Mouse (Mus musculus) megakaryocyte-erythroid progenitor cell, adult 5-6 weeks (primary cell): Measurements from ENCODE around the gene 5730596B20Rik. TPM values are rescaled to one million over a fixed set of nuclear protein-coding genes. Genes with fewer than 3 reads are reported as not detected.

Experiments used
- total RNA-seq, 2 experiments: library from RNA; stranded (forward) in 1 of 2; stranded (reverse) in 1 of 2; fragments of 200-1000, 215-1000 nt in 1 of 2; fragments of >200 nt in 1 of 2; fragmentation: Nextera tagmentation in 1 of 2; gene quantifications; 2 replicates each; pipeline ENCODE4 v1.2.3; 2014 to 2017

Gene 5730596B20Rik
- total RNA-seq, 2 experiments from 2014 or later, result not detected

Other genes with a start within 250 kb of the 5730596B20Rik start
- 18.5 and 30.0 TPM in 2 replicates for gene Skap2, start 164.9 kb upstream of the 5730596B20Rik start, total RNA-seq (2014; fragmentation: Nextera tagmentation)
- 44.3 and 66.4 TPM in 2 replicates for gene Skap2, start 164.9 kb upstream of the 5730596B20Rik start, total RNA-seq (2017)
- not detected in 2 replicates for gene Hoxa1, start 19.2 kb upstream of the 5730596B20Rik start, total RNA-seq (2014; fragmentation: Nextera tagmentation)
- gene Hoxa1, start 19.2 kb upstream of the 5730596B20Rik start, total RNA-seq (2017), result 0.34 TPM in 1 of 2 replicates, not detected in the other
- gene Hoxa2, start 12.7 kb upstream of the 5730596B20Rik start, total RNA-seq (2014; fragmentation: Nextera tagmentation), result 1.4 TPM in 1 of 2 replicates, not detected in the other
- not detected in 2 replicates for gene Hoxa2, start 12.7 kb upstream of the 5730596B20Rik start, total RNA-seq (2017)
- 1.9 and 2.2 TPM in 2 replicates for gene Hoxa4, start 14.3 kb downstream of the 5730596B20Rik start, total RNA-seq (2014; fragmentation: Nextera tagmentation)
- gene Hoxa4, start 14.3 kb downstream of the 5730596B20Rik start, total RNA-seq (2017), result 0.46 and 0.66 TPM in 2 replicates
- gene Hoxa5, start 27.1 kb downstream of the 5730596B20Rik start, total RNA-seq (2014; fragmentation: Nextera tagmentation), result 1.1 and 2.6 TPM in 2 replicates
- gene Hoxa5, start 27.1 kb downstream of the 5730596B20Rik start, total RNA-seq (2017), result 0.56 and 0.76 TPM in 2 replicates
- gene Hoxa6, start 31.2 kb downstream of the 5730596B20Rik start, total RNA-seq (2014; fragmentation: Nextera tagmentation), result 1.5 TPM in 1 of 2 replicates, not detected in the other
- gene Hoxa6, start 31.2 kb downstream of the 5730596B20Rik start, total RNA-seq (2017), result not detected in 2 replicates
- gene Hoxa3, start 35.8 kb downstream of the 5730596B20Rik start, total RNA-seq (2014; fragmentation: Nextera tagmentation), result 0.77 and 1.4 TPM in 2 replicates
- gene Hoxa3, start 35.8 kb downstream of the 5730596B20Rik start, total RNA-seq (2017), result not detected in 2 replicates
- gene Gm28308, start 35.8 kb downstream of the 5730596B20Rik start, total RNA-seq (2014; fragmentation: Nextera tagmentation), result not detected in 2 replicates
- not detected in 2 replicates for gene Gm28308, start 35.8 kb downstream of the 5730596B20Rik start, total RNA-seq (2017)
- gene Hoxa7, start 44.4 kb downstream of the 5730596B20Rik start, total RNA-seq (2014; fragmentation: Nextera tagmentation), result 3.4 and 4.1 TPM in 2 replicates
- 2.6 and 3.1 TPM in 2 replicates for gene Hoxa7, start 44.4 kb downstream of the 5730596B20Rik start, total RNA-seq (2017)
- 7.6 and 9.7 TPM in 2 replicates for gene Hoxa9, start 53.6 kb downstream of the 5730596B20Rik start, total RNA-seq (2014; fragmentation: Nextera tagmentation)
- gene Hoxa9, start 53.6 kb downstream of the 5730596B20Rik start, total RNA-seq (2017), result 10.3 and 27.1 TPM in 2 replicates
- not detected in 2 replicates for gene Hoxa10, start 63.4 kb downstream of the 5730596B20Rik start, total RNA-seq (2014; fragmentation: Nextera tagmentation)
- 0.34 TPM in 1 of 2 replicates, not detected in the other for gene Hoxa10, start 63.4 kb downstream of the 5730596B20Rik start, total RNA-seq (2017)
- not detected in 2 replicates for gene Hoxa11, start 68.3 kb downstream of the 5730596B20Rik start, total RNA-seq (2014; fragmentation: Nextera tagmentation)
- not detected in 2 replicates for gene Hoxa11, start 68.3 kb downstream of the 5730596B20Rik start, total RNA-seq (2017)
- not detected in 2 replicates for gene Hoxa13, start 83.4 kb downstream of the 5730596B20Rik start, total RNA-seq (2014; fragmentation: Nextera tagmentation)
- gene Hoxa13, start 83.4 kb downstream of the 5730596B20Rik start, total RNA-seq (2017), result not detected in 2 replicates
- gene Evx1, start 136.0 kb downstream of the 5730596B20Rik start, total RNA-seq (2014; fragmentation: Nextera tagmentation), result not detected in 2 replicates
- not detected in 2 replicates for gene Evx1, start 136.0 kb downstream of the 5730596B20Rik start, total RNA-seq (2017)